In the genomic region with DNA sequence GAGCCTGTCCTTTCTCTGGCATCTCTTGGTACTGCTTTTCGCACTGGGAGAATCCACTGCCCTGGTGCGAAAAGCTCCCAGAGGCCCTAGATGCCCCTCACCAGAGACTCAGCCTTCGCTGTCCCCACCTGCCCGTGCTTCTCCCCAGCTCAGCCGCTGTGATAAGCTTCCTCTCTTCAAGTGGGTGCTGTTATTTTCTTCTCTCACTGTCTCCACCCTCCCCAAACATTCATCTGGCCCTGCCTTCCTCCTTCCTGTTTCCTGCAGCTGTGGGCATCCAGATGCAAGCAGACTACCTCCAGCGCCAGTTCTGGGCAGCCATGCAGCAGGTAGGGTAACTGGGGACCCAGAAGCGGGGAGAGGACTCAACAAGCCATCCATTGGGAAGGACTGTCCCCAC, we compare ENCODE assay signal across 19 mouse cellular contexts. TPM values are rescaled to one million over a fixed set of nuclear protein-coding genes. Genes with fewer than 3 reads are reported as not detected.
DNase-seq lines count a peak whose midpoint lies in the region; ATAC-seq and TF ChIP-seq lines count a peak whose summit lies in the region.
"Had no signal": no experiment of that assay in that cellular context is flagged by ENCODE, and none has a peak within 500 bp of the region (broad histone marks: within the 10 kb centered on the region; RNA-seq: fewer than 3 reads in every experiment).

No protein-coding gene starts in this region.

- TF ChIP-seq CTCF in spleen, adult 2 months (IDR thresholded peaks at IDR 0.05; ENCODE audit: extremely low read depth, insufficient read depth, insufficient read length, insufficient replicate concordance) = no peak

- peak; percentile 93 for ATAC-seq in activated CD4-positive, CD25-positive, alpha-beta regulatory T cell, adult 4 months
- ATAC-seq in neutrophil, adult 5-6 weeks (ENCODE audit: extremely low read depth, insufficient number of reproducible peaks, low FRiP score, poor library complexity, severe bottlenecking) = peak; percentile 22
- ATAC-seq: forebrain, embryonic 14.5 days; intestine, embryonic 16.5 days had no signal

- H3K4me1 ChIP-seq in spleen, adult 2 months (ENCODE audit: control insufficient read depth, insufficient read depth, insufficient read length) = peaks cover 17% of the 10 kb centered on the region; the same call in 1 of the 2 replicates
- H3K4me1 ChIP-seq: liver, embryonic 15.5 days had no signal

- peak in 1 of 2 experiments; percentile 27 for DNase-seq in spleen, adult 2 months (ENCODE audit: low read depth in 1 of 2, low spot score in 2 of 2)
- no peak for DNase-seq in spleen, postnatal 14 days (ENCODE audit: low spot score in 2 of 2)
- peak; percentile 73 for DNase-seq in thymus, postnatal 4 days
- DNase-seq in right cerebral cortex, postnatal 25 days = no peak
- DNase-seq in cerebellum, postnatal 25 days = no peak
- DNase-seq in ovary, postnatal 36 days (ENCODE audit: low spot score) = no peak
- DNase-seq: adrenal gland, postnatal 25 days; heart, postnatal 36 days; kidney, postnatal 25 days; layer of hippocampus, postnatal 36 days; right cerebral cortex, adult 18-20 months had no signal

- no peaks in the 10 kb centered on the region for H3K27me3 ChIP-seq in spleen, adult 2 months (ENCODE audit: control insufficient read depth, insufficient read depth, low read length)

- no peaks in the 10 kb centered on the region for H3K36me3 ChIP-seq in spleen, adult 2 months (ENCODE audit: control insufficient read depth, insufficient read depth, low read length)
- H3K36me3 ChIP-seq: liver, embryonic 15.5 days; stomach, embryonic 15.5 days had no signal

- peak; percentile 20; the same call in 1 of the 2 replicates for TF ChIP-seq POLR2A in spleen, adult 2 months (IDR thresholded peaks at IDR 0.05; ENCODE audit: low read depth, low read length)

- peak overlapping the region; percentile 41; the same call in 1 of the 2 replicates for H3K4me3 ChIP-seq in spleen, adult 2 months (ENCODE audit: extremely low read depth, insufficient read depth, insufficient read length)
- H3K4me3 ChIP-seq: liver, embryonic 15.5 days; stomach, embryonic 15.5 days had no signal

- 15% methylated on average over 7 of the region's 7 CpGs for WGBS in spleen, adult 2 months

- H3K27ac ChIP-seq in spleen, adult 2 months (ENCODE audit: insufficient read depth, low read length) = peak overlapping the region; percentile 60
- H3K27ac ChIP-seq: liver, embryonic 15.5 days; macrophage; stomach, embryonic 15.5 days had no signal

RNA-seq across cellular contexts. Expression of gene Lrtm2, which starts 5.6 kb away (rescaled TPM):
- 0.44 and 0.65 TPM in 2 replicates for polyA plus RNA-seq in spleen, adult 2 months (2012; rRNA removed)
- polyA plus RNA-seq in activated CD4-positive, CD25-positive, alpha-beta regulatory T cell, adult 4 months (2017; shearing (Covaris generic)) = not detected
- total RNA-seq in neutrophil, adult 5-6 weeks (2017) = 0.35 TPM in 1 of 2 replicates, not detected in the other
- total RNA-seq: adrenal gland, postnatal 25 days had no signal
- polyA plus RNA-seq: limb, embryonic 11.5 days; macrophage had no signal
